Mouse (Mus musculus): ENCODE data around the gene Flt3l. TPM values are rescaled to one million over a fixed set of nuclear protein-coding genes. Genes with fewer than 3 reads are reported as not detected.
A peak's percentile ranks its signal among the peaks of the same experiment; 100 is the strongest.

The Flt3l gene
- polyA plus RNA-seq, 1 experiment from 2014 or later, result 1.3 TPM

DNA sequence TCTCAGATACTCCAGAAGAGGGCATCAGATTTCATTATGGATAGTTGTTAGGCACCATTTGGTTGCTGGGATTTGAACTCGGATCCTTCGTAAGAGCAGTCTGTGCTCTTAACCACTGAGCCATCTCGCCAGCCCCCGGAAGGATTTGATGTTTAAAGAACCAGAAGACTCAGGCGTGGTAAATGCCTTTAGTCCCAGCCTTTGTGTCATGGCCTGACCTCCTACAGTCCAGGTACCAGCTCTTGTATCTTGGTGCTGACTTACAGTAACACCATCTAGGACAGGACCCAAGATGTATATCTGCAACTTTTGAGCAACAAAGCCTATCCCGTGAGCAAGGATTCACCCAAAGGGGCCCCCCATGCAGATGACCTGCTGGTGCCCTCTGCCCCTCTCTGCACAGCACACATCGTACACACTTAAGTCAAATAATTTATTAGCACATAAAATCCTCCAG, 11.1 kb downstream of the Flt3l start:
- Histone ChIP-seq H3K9ac (replicated peaks; ENCODE audit: low read depth, low read length) (no peak overlapping the region), H3K9me3 (ENCODE audit: control insufficient read depth, low read length) (no peaks in the 10 kb centered on the region), H3K4me2 (ENCODE audit: low read depth, low read length) (peak overlapping the region; percentile 57), H3K27me3 (ENCODE audit: control insufficient read depth, insufficient read depth, low read length) (no peaks in the 10 kb centered on the region; the same call in 1 of the 2 replicates), H3K4me1 (ENCODE audit: control insufficient read depth, insufficient read depth, low read length) (peaks cover 27% of the 10 kb centered on the region), H3K27ac (ENCODE audit: low read depth, low read length) (peak overlapping the region; percentile 87), H3K4me3 (ENCODE audit: low read depth, low read length) (no peak overlapping the region; the same call in 1 of the 2 replicates), H3K36me3 (ENCODE audit: control insufficient read depth, insufficient read depth, low read length) (peaks cover 52% of the 10 kb centered on the region)
- 7% methylated on average over 7 of the region's 7 CpGs for WGBS
- ATAC-seq (ENCODE audit: low read depth), result no peak

DNA sequence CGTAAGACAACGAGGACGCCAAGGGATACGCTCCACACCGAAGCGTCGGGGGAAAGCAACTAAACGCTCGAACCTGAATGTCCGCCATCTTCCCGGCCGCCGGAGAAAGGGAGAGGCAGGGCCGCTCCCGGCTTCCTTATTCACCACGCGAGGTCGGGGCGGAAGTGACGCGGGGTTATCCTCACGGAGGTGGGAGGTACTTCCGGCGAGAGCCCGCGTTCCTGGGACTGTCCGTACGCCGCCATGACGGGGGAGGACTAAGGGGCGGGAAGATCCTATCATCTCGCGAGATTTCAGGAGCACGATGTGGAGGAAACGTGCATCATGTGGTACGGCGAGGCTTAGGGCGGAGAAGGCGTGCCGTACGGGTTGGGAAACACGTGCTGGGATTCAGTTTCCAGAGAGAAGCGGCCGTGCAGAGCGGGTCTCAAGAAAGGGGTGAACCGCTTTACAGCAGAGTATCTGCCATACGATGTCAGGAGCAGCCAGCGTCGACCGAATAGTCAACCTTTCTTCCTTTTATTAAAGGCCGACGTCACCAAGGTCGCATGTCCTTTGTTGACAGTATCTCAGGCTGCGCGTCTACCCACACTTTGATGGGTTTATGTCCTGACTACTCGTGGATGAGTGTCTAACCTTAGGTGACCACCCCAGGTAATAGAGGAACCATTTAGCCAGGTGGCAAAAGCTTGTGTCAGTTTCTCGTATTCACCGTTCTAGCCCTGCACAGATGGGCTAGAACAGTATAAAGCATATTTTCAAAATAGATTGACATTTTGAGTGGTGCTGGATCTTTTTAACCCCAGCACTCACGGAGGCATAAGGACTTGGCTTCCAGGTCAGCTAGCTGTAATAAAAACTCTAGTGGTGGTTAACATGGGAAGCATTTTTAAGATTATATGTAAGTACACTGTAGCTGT, 11.7 kb downstream of the Flt3l start, which contains the start of gene Rps11:
Gene Rps11, minus strand, starts transcription at position 216 of the 920 bp plus-strand sequence.
- Histone ChIP-seq H3K9ac (replicated peaks; ENCODE audit: low read depth, low read length) (peak within 1 kb of the TSS; percentile 98), H3K4me1 (ENCODE audit: control insufficient read depth, insufficient read depth, low read length) (peaks cover 27% of the 10 kb centered on the region), H3K9me3 (ENCODE audit: control insufficient read depth, low read length) (no peaks in the 10 kb centered on the region), H3K4me3 (ENCODE audit: low read depth, low read length) (peak within 1 kb of the TSS; percentile 96), H3K27me3 (ENCODE audit: control insufficient read depth, insufficient read depth, low read length) (no peaks in the 10 kb centered on the region; the same call in 1 of the 2 replicates), H3K27ac (ENCODE audit: low read depth, low read length) (peak within 1 kb of the TSS; percentile 91), H3K4me2 (ENCODE audit: low read depth, low read length) (peak within 1 kb of the TSS; percentile 94), H3K36me3 (ENCODE audit: control insufficient read depth, insufficient read depth, low read length) (peaks cover 58% of the 10 kb centered on the region)
- peak; percentile 90 for ATAC-seq (ENCODE audit: low read depth)
- WGBS, result under 1% methylated on average over 59 of the region's 59 CpGs

DNA sequence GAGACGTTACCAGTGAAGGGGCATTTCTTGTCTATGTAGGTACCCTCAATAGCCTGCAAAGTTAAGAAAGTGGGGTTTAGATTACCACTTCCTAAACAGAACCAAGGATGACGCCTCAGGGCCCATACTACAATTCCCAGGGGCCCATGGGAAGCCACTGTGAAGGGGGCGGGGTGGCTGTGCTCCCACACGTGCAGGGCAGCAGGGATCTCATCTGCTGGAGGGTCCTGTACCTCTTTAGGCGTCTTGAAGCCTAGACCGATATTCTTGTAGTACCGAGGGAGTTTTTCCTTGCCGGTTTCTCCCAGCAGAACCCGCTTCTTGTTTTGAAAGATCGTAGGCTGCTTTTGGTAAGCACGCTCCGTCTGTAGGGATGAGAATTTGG, 13.1 kb downstream of the Flt3l start:
- H3K9ac ChIP-seq (replicated peaks; ENCODE audit: low read depth, low read length), result peak overlapping the region; percentile 98
- peak overlapping the region; percentile 96 for H3K4me3 ChIP-seq (ENCODE audit: low read depth, low read length)
- H3K4me1 ChIP-seq (ENCODE audit: control insufficient read depth, insufficient read depth, low read length), result peaks cover 27% of the 10 kb centered on the region
- H3K4me2 ChIP-seq (ENCODE audit: low read depth, low read length), result peak overlapping the region; percentile 94
- H3K27ac ChIP-seq (ENCODE audit: low read depth, low read length), result peak overlapping the region; percentile 91; the same call in 1 of the 2 replicates
- H3K27me3 ChIP-seq (ENCODE audit: control insufficient read depth, insufficient read depth, low read length), result no peaks in the 10 kb centered on the region
- no peaks in the 10 kb centered on the region for H3K9me3 ChIP-seq (ENCODE audit: control insufficient read depth, low read length)
- peaks cover 63% of the 10 kb centered on the region for H3K36me3 ChIP-seq (ENCODE audit: control insufficient read depth, insufficient read depth, low read length)
- WGBS, result 23% methylated on average over 12 of the region's 12 CpGs
- no peak for ATAC-seq (ENCODE audit: low read depth)

DNA sequence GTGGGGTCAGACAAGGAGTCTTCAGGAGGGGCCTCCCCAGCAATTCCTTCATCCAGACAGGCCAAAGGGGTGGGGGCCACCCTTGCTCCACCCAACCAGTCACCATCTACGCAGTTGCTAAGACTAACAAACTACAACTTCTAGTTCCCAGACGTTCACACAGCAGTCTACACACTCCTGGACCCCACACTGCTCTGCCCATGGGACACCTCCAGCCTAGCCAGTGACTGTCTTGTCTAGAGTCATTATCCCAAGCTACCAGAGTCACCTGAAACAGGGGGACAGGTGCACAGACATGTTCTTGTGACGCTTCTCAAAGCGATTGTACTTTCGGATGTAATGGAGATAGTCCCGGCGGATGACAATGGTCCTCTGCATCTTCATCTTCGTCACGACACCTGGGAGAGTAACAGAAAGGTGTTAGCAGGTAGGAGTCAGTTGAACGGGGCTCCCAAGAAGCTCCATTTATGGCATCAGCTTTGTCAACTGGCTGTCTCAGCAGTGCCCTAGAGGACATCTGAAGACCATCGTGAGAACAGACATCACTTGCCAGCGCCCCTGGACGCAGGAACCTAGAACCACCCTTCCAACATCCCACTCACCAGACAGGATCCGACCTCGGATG, 13.6 kb downstream of the Flt3l start:
- no peak for ATAC-seq (ENCODE audit: low read depth)
- H3K9ac ChIP-seq (replicated peaks; ENCODE audit: low read depth, low read length), result 0 out of 2 replicates have a peak overlapping the region, but pooled peaks have one; percentile 32
- peak overlapping the region; percentile 94 for H3K4me2 ChIP-seq (ENCODE audit: low read depth, low read length)
- peaks cover 67% of the 10 kb centered on the region for H3K36me3 ChIP-seq (ENCODE audit: control insufficient read depth, insufficient read depth, low read length)
- peak overlapping the region; percentile 96 for H3K4me3 ChIP-seq (ENCODE audit: low read depth, low read length)
- WGBS, result 88% methylated on average over 15 of the region's 15 CpGs
- H3K27ac ChIP-seq (ENCODE audit: low read depth, low read length), result no peak overlapping the region
- H3K9me3 ChIP-seq (ENCODE audit: control insufficient read depth, low read length), result no peaks in the 10 kb centered on the region
- H3K4me1 ChIP-seq (ENCODE audit: control insufficient read depth, insufficient read depth, low read length), result peaks cover 27% of the 10 kb centered on the region
- H3K27me3 ChIP-seq (ENCODE audit: control insufficient read depth, insufficient read depth, low read length), result no peaks in the 10 kb centered on the region

DNA sequence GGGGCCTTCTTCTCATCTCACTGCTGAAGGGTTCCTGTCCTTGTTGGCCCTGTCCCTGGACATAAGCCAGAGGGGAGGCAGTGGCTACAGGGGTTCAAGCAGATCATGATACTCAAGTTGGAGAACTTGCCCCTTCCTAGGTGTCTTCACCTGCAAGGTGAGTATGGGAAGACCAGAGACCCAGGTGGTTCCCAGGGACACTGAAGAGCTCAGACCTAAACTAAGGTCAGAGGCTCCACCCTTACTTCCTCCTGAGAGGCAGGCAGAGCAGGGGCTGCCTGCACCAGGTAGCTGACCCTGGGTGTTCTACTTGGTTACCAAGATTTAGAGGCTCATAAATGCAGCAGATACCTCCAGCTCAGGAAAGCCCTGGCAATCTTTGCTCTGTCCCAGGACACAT, 14.3 kb downstream of the Flt3l start:
- H3K4me1 ChIP-seq (ENCODE audit: control insufficient read depth, insufficient read depth, low read length), result peaks cover 21% of the 10 kb centered on the region
- peaks cover 62% of the 10 kb centered on the region for H3K36me3 ChIP-seq (ENCODE audit: control insufficient read depth, insufficient read depth, low read length)
- ATAC-seq (ENCODE audit: low read depth), result no peak
- H3K4me2 ChIP-seq (ENCODE audit: low read depth, low read length), result no peak overlapping the region
- no peak overlapping the region for H3K9ac ChIP-seq (replicated peaks; ENCODE audit: low read depth, low read length)
- no peaks in the 10 kb centered on the region for H3K9me3 ChIP-seq (ENCODE audit: control insufficient read depth, low read length)
- no peak overlapping the region for H3K4me3 ChIP-seq (ENCODE audit: low read depth, low read length)
- H3K27me3 ChIP-seq (ENCODE audit: control insufficient read depth, insufficient read depth, low read length), result no peaks in the 10 kb centered on the region
- no peak overlapping the region for H3K27ac ChIP-seq (ENCODE audit: low read depth, low read length)

DNA sequence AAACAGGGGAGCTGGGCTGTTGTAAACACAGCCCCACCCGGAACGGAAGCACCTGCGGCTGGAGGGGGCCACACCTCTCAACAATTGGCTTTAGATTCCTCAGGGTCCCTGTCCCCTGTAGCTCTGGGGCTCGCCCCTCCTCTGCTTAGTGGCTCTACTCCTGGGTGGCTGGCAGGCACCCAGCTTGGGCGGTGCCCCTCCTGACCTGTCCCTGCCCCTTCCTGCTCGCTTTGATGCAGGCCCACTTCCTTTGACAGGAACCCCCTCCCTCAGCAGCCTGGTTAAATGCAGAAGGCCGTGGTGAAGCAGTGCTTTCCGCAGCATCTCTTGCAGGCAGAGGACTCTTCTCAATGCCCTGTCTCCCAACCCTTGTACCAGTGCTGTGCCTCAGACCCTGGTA, 14.8 kb downstream of the Flt3l start:
- Histone ChIP-seq H3K27ac (ENCODE audit: low read depth, low read length) (no peak overlapping the region), H3K9me3 (ENCODE audit: control insufficient read depth, low read length) (no peaks in the 10 kb centered on the region), H3K27me3 (ENCODE audit: control insufficient read depth, insufficient read depth, low read length) (no peaks in the 10 kb centered on the region), H3K36me3 (ENCODE audit: control insufficient read depth, insufficient read depth, low read length) (peaks cover 56% of the 10 kb centered on the region), H3K4me2 (ENCODE audit: low read depth, low read length) (no peak overlapping the region), H3K4me1 (ENCODE audit: control insufficient read depth, insufficient read depth, low read length) (peaks cover 15% of the 10 kb centered on the region), H3K4me3 (ENCODE audit: low read depth, low read length) (no peak overlapping the region), H3K9ac (replicated peaks; ENCODE audit: low read depth, low read length) (0 out of 2 replicates have a peak overlapping the region, but pooled peaks have one; percentile 25)
- 76% methylated on average over 8 of the region's 8 CpGs for WGBS
- ATAC-seq (ENCODE audit: low read depth), result no peak

DNA sequence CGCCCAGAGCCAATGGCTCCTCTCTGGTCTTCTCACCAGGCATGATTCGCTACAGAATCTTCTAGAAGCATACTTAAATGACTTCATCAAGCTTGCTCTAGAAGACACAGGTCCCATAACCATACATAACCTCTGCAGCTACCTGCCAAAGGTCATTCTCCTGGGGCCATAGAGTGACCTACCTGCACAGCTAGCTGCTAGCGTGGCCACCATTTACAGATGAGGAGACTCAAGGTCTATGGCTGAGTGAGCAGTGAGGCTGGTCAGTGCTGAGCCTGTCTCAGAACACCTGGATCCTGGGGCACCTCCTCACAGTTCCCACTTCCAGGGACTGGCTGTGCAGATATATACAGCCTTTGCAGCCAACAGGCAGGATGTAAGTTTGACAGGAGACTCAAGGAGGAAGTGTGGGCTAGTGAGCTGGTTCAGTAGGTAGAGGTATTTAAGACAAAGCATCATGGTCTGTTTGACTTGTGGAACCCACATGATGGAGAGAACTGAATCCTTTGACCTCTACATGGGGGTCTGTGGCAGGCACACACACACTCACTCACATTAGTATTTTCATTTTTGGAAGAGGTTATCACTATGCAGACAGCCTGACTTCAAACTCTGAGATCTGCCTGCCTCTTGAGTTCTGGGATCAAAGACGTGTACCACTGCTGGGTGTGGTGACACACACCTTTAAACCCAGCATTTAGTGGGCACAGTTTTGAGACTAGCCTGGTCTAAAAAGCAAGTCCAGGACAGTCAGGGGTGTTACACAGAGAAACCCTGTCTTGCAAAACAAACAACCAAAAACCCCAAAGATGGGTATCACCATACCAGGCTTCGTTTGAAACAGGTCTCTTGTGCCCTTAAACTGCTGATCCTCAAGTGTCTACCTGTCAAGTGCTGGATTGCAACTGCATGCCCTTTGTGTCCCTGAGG, 16.2 kb downstream of the Flt3l start:
- Histone ChIP-seq H3K4me1 (ENCODE audit: control insufficient read depth, insufficient read depth, low read length) (peaks cover 12% of the 10 kb centered on the region), H3K9ac (replicated peaks; ENCODE audit: low read depth, low read length) (no peak overlapping the region), H3K27me3 (ENCODE audit: control insufficient read depth, insufficient read depth, low read length) (no peaks in the 10 kb centered on the region), H3K36me3 (ENCODE audit: control insufficient read depth, insufficient read depth, low read length) (peaks cover 43% of the 10 kb centered on the region), H3K27ac (ENCODE audit: low read depth, low read length) (0 out of 2 replicates have a peak overlapping the region, but pooled peaks have one; percentile 10), H3K4me2 (ENCODE audit: low read depth, low read length) (no peak overlapping the region), H3K9me3 (ENCODE audit: control insufficient read depth, low read length) (no peaks in the 10 kb centered on the region), H3K4me3 (ENCODE audit: low read depth, low read length) (no peak overlapping the region)
- WGBS, result 77% methylated on average over 5 of the region's 5 CpGs
- ATAC-seq (ENCODE audit: low read depth), result no peak

DNA sequence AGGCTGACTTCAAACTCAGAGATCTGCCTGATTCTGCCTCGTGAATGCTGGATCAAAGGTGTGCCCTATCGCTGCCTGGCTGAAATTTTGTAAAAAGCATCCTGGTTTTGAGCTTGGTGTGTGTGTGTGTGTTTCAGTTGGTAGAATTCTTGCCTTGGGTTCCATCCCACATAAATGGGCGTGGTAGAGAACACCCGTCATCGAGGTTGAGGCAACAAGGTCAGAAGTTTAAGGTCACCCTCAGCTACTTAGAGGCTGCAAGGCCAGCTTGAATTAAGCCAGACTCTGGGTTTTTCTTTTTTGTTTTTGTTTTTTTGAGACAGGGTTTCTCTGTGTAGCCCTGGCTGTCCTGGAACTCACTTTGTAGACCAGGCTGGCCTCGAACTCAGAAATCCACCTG, 17.9 kb downstream of the Flt3l start:
- ATAC-seq (ENCODE audit: low read depth), result no peak
- WGBS, result 93% methylated on average over 6 of the region's 6 CpGs
- H3K36me3 ChIP-seq (ENCODE audit: control insufficient read depth, insufficient read depth, low read length), result peaks cover 42% of the 10 kb centered on the region

More for the DNA sequence above, 17.9 kb downstream of the Flt3l start:
- Histone ChIP-seq H3K4me1 (ENCODE audit: control insufficient read depth, insufficient read depth, low read length) (peaks cover 9% of the 10 kb centered on the region), H3K9ac (replicated peaks; ENCODE audit: low read depth, low read length) (no peak overlapping the region), H3K27ac (ENCODE audit: low read depth, low read length) (no peak overlapping the region), H3K4me2 (ENCODE audit: low read depth, low read length) (no peak overlapping the region), H3K9me3 (ENCODE audit: control insufficient read depth, low read length) (no peaks in the 10 kb centered on the region), H3K27me3 (ENCODE audit: control insufficient read depth, insufficient read depth, low read length) (no peaks in the 10 kb centered on the region), H3K4me3 (ENCODE audit: low read depth, low read length) (no peak overlapping the region)

Data from neural tube, embryonic 14.5 days (tissue).